Mouse (Mus musculus): ENCODE measurements around the gene Dnah6.
A peak's percentile ranks its signal among the peaks of the same experiment; 100 is the strongest.

Gene Dnah6

DNA sequence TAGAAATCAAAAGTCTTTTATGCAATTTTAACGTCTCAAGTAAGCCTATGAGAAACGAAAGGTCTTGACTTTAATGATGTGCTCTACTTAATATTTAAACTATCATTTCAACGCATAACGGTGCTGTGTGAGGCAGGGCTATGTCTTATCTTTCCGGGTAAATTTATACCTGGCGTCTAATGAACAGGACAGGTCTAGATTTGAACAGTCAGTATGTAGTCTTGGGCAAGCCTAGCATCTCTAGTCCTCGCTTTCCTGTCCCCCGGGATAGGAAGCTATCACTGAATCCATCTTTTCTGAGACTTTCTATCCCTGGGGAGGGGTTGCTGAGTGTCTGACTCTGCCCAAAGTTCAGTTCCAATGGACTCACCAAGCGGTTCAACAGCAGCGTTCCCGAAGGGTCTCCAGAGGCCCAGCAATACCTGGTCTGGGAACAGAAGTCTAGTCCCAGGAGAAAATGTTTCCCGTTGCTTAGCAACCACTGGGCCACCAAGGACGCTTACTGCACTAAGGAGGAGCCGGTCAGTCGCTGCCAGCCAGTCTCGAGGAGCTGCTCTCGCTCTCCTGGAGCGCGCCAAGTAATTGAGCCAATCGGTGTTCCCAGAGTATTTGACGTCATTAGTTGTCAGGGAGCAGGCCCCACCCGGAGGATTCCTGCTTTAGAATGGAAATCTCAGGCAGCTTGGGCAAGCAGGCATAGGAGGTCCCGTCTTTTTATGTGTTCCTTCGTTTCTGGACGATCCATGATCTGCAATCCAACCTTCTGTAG is at the start of gene Dnah6:
TSS of gene Dnah6 (minus strand) at position 463 of the 769 bp plus-strand sequence.
- peak; percentile 84 to 93 for DNase-seq

GRCm38 (mm10) chr6:73269374-73269773 is 47.9 kb upstream of the Dnah6 start:
- peak; percentile 56 to 58 for DNase-seq

- no peak for DNase-seq
These were observed 46.4 kb upstream of the Dnah6 start for GRCm38 (mm10) chr6:73267738-73268311.

DNA sequence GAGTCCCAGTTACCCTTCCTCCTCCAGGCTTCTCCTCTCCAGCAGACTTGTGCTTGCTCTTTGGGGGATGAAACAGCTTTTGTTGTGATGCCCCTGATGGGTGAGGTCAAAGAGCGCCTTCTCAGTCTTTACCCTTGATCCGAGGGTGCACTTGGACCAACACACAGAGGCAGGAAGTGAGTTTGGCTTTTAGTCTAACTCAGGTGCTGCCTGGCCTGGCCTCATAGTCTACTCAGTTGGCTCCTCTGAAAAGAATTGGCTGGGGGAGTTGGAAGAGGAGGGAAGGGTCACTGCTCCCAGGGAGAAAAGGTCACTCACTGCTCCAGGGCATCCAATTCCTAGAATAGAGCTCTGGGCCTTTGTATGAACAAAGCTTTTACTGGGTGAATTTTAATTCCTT is 43.4 kb upstream of the Dnah6 start:
- DNase-seq = no peak

DNA sequence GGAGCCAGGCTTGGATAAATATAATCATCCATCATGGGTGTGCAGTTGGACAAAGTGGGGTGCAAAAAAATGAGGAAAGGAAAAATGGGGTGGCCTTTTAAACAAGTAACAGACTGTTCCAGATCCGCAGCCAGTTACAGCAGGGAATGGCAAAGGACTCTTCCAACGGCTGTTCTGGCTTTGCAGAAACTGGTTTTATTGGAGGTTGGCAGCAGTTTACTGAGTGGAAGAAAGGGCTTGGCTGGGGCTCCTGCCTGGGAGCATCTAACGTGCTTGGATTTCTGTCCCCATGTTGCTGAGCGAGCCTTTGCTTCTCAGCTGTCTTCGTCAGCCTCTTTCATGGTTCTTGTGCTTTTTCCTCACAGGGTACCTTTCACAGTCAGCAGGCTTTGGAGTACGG is 38.7 kb upstream of the Dnah6 start:
- DNase-seq = no peak

DNA sequence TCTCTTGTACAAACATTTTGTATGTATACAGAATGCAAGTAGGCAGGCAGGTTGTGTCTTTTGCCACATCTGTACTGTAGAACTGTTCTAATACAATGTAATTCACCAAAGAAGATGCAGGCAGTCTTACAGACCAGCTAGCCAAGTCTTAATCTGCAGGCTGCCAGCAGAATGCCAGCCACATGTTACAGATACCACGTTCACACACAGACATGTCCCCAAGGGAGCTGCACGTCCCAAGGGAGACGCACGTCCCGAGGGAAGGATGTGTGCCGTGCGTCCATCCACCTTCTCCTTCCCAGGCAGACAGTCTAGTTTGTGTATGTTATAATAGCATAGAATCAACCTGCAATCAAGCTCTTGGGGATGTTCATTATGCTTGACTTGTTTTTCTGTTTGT is 35.6 kb upstream of the Dnah6 start:
- DNase-seq = no peak

- peak; percentile 31 to 55 for DNase-seq
These were observed 33.1 kb upstream of the Dnah6 start for GRCm38 (mm10) chr6:73254307-73255228.

DNA sequence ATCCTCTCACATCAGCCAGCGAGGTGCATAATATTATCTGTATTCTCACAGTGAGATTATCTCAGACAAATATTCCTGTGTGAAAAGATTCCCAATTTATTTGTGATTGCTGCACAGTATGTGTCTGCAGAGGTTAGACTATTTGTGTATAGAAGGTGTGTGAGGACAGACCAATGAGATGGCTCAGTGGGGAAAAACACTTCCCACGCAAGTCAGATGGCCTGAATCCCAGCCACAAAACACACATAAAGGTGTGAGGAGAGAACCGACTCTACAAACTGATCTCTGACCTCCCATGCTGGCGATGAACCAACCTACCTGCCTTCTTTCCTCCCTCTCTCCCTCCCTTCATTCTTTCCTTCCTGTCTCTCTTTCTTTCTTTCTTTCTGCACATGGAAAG is 32.1 kb upstream of the Dnah6 start:
- DNase-seq = no peak

DNA sequence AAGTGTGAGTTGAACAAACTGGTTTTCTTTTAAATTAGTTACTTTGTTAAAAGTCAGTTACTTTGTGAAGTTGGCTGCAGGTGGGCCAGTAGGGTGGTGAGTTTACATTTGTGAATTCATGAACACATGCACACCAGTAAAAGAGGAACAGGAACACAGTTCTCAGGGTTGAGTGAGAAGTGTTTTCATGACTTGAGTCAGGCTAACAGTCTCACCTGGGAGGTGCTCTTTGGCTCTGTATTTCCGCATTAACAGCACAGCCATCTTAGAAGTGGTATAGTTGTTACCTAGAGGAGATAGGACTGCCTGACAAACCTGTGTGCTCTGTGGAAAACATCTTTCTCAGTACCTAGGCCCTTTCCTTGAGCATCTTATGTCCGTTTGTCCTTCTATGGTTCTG is 31.6 kb upstream of the Dnah6 start:
- DNase-seq = no peak

DNA sequence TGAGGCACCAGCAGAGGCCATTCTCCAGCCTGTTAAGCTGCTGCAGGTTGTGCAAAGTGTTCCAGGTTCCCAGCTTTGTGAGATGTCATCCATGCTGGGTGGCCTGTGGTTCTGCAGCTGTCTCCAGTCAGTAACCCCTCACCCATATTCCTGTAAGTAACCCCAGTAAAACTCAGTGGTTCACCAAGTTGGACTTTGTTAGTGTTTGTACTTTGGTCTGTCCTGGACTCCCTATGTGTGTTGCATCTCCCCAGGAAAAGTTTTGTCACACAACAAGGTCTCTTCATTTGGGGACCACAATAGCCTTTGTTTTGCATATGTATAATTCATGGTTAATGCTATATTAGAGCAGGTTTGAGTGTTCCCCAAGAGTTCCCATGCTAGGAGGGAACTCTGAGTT is 30.9 kb upstream of the Dnah6 start:
- DNase-seq = no peak

- no peak for DNase-seq
These were observed 29.9 kb upstream of the Dnah6 start for GRCm38 (mm10) chr6:73251336-73251735.

DNA sequence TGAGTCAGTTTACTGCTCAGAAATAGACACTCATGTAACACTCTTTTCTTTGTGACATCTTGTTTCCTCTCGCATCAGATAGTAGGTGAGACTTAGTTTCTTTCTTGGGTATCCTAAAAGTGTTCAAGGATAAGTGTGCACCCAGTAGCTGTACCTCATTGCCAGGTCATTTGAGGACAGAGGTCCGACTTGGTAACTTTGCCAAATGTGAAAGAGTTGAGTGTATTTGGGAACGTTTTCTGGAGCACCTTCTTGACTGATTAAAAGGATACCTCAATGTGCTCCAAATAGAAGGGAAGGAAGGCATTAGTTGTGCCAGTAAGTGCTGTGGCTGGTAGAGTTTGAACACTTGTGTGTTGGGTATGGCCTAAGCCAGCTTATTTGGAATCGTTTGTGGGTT is 28.4 kb upstream of the Dnah6 start:
- DNase-seq = no peak

- peak; percentile 34 to 49 for DNase-seq
These were observed 27.6 kb upstream of the Dnah6 start for GRCm38 (mm10) chr6:73249049-73249422.

- DNase-seq = peak; percentile 87 to 90
These were observed 27.0 kb upstream of the Dnah6 start, which contains the start of gene Suclg1 for GRCm38 (mm10) chr6:73248237-73249048. Suclg1 (plus strand) TSS chr6:73248382.

DNA sequence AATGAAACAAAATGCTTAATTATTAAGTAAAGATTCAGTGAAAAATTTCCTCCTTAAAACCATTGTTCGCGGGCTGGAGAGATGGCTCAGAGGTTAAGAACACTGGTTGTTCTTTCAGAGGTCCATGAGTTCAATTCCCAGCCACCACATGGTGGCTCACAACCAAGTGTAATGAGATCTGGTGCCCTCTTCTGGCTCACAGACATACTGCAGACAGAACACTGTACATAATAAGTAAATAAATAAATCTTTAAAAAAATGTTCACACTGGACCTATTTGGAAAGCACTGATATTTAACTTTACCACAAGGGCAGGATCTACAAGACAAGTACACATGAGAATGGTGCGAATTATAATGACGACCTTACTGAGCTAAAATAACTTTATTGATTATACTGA is 26.0 kb upstream of the Dnah6 start:
- DNase-seq = peak in 1 of 2 experiments; percentile 37

DNA sequence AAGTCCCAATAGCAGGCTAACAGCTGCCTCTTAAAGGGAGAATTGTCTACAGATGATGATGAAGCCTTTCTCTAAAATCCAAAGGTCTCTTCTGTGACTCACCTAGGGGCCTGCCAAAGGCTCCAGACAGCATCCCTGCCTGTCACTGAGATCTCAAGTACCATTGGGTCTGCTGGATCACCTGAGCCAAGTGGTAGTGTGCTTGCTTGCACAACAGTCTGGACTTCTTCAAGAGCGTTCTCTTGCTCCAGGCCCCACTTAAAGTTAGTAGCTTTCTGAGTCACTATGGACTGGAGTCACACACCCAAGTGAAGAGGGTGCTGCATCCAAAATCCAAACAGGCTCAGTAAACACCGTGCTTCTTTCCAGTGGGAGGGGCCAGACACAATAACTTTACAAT is 25.4 kb upstream of the Dnah6 start:
- DNase-seq = no peak

- DNase-seq = no peak
These were observed 14.2 kb upstream of the Dnah6 start for GRCm38 (mm10) chr6:73235650-73236049.

DNA sequence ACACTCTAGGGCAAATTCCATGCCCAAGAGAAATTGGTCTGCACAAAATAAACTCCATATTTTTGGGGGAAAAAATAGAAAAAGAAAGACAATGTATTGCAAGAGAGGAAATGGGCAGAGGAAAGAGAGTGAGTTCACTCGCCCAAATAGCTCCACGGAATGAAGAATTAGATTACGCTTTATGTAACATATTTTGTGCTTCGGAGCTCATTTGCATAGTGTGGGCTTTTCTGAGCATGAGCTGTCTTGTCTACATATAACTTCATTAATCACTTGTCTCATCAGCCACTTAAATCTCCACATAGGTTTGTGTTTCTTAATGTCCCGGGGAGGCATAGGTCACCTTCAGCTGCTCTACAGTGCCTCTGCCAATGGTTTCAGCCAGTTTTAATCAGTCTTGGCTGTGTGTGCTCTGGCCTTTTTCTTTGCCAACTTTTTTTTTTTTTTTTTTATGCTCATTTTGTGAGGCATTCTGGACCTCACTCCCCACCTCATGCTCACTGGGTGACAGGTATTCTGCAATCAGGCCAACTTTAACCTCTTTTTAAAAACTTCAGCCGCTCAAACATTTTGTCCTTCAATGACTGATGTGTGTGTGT is 12.9 kb upstream of the Dnah6 start:
- no peak for DNase-seq

DNA sequence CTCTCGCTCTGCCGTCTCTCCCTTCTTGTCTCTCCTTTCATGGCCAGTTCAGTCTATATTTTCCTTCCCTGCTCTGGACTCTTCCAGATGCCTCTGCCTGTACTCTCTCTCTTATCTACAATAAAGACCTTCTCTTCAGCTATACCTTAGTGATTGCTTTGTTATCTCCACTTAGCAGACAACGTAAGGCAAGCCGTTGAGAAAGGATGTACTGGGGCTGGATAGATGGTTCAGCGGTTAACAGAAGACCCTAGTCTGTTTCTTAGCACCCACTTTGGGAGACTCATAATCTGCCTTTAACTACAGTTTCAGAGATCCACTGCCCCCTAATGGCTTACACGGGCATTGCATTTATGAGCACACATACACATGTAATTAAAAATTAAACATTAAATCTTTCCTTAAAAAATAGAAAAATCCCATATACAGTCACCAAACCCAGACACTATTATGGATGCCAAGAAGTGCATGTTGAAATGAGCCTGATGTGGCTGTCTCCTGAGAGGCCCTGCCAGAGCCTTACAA is 11.8 kb upstream of the Dnah6 start:
- DNase-seq = peak in 1 of 2 experiments; percentile 23

GRCm38 (mm10) chr6:73232152-73232584 is 10.7 kb upstream of the Dnah6 start:
- no peak for DNase-seq

DNA sequence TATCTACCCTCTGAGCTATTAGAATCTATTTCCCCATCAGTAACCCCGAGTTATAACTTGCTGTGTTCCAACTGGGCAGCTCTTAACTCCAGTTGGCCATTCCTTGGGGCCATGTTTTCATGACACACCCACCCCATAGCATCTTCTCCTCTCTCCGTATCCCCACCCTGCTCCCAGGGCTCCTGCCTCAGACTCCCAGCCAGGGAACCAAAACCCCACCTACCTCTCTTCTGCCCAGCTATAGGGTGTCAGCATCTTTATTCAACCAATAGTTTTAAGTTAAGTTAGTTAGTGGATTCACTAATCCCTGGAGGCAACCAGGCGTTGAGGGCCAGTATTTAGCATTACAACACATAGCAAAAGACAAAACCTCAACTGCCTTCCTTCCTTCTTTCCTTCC is 7.4 kb upstream of the Dnah6 start:
- DNase-seq = no peak

DNA sequence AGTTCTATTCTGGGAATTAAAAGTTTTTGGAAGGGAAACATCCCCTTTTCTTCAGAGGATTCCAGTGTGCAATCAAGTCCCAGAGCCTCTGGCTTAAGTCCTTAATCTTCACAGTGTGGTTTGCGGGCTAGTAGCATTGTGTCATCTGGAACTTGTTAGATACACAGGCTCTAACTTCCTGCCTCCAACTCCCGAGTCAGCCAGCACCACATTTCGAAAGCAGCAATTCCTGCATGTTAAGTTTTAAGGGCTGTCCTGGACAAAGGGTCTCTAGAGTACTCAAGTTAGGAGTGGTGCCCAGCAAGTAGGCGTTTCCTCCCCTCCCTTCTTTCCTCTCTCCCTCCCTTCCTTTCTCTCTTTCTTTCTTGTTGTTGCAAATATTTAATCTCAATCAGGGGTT is 7.0 kb upstream of the Dnah6 start:
- DNase-seq = no peak
